Mouse (Mus musculus) erythroblast, embryonic 14.5 days (primary cell): Measurements from ENCODE around the gene Vav2.

Experiments used
- GATA1 ChIP-seq: IDR thresholded peaks from 2 replicates; pipeline ENCODE4 v1.6.1; 2012; ENCODE audit warnings: low read length, inconsistent platforms, mixed read lengths
- TAL1 ChIP-seq: IDR thresholded peaks from 3 replicates; pipeline ENCODE4 v1.6.1; 2012; ENCODE audit warnings: low read length, inconsistent platforms, mixed read lengths

DNA sequence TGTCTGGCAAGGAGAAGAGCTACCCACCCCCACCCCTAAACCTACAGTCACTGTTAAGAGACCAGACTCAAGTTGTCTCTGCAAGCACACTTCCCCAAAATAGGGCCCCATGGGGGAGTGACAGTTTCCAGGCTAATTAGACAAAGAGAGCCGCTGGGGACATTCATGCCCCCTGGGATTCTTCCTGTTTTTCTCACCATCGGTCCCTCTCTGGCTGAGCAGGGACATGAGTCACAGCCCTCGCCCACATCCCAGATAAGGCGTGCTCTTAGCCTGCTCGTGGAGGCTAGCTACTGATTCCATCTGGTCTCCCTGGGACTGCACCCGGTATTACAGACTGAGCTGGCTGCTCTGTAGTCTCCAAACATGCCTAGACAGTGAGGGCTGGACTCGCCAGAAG, 194.5 kb downstream of the Vav2 start:
- no peak for TF ChIP-seq TAL1
- TF ChIP-seq GATA1 = no peak
